Comparison of ENCODE assay signal across 16 mouse cellular contexts in genomic region chr2:28527436-28528353, GRCm38 (mm10). TPM values are rescaled to one million over a fixed set of nuclear protein-coding genes. Genes with fewer than 3 reads are reported as not detected.
DNase-seq lines count a peak whose midpoint lies in the region; ATAC-seq and TF ChIP-seq lines count a peak whose summit lies in the region.
"Had no signal": no experiment of that assay in that cellular context is flagged by ENCODE, and none has a peak within 500 bp of the region (broad histone marks: within the 10 kb centered on the region; RNA-seq: fewer than 3 reads in every experiment).

No protein-coding gene starts in this region.

- H3K27me3 ChIP-seq in hindbrain, embryonic 12.5 days, result no peaks in the 10 kb centered on the region
- H3K27me3 ChIP-seq in hindbrain, embryonic 11.5 days (ENCODE audit: control insufficient read depth, insufficient read depth, low read length), result no peaks in the 10 kb centered on the region
- no peaks in the 10 kb centered on the region for H3K27me3 ChIP-seq in cerebellum, adult 2 months (ENCODE audit: control insufficient read depth, insufficient read depth, low read length)
- H3K27me3 ChIP-seq in embryonic facial prominence, embryonic 13.5 days, result no peaks in the 10 kb centered on the region
- no peaks in the 10 kb centered on the region for H3K27me3 ChIP-seq in myocyte (ENCODE audit: control insufficient read depth, insufficient read depth, insufficient read length)

- no peak for DNase-seq in hindbrain, embryonic 11.5 days (ENCODE audit: low spot score)
- DNase-seq in cerebellum, adult 2 months, result peak; percentile 41 to 55
- no peak for DNase-seq in heart, adult 9 months (ENCODE audit: low spot score in 2 of 2)
- DNase-seq in left cerebral cortex, adult 8-10 months (ENCODE audit: low spot score in 2 of 2), result no peak
- DNase-seq: liver, postnatal 0 days; thymus, adult 2 months had no signal

- 0 out of 2 replicates have a peak overlapping the region, but pooled peaks have one; percentile 8 for H3K9ac ChIP-seq in hindbrain, embryonic 12.5 days
- H3K9ac ChIP-seq in hindbrain, embryonic 11.5 days (ENCODE audit: low read depth, low read length), result no peak overlapping the region
- peak overlapping the region; percentile 27; the same call in 1 of the 2 replicates for H3K9ac ChIP-seq in embryonic facial prominence, embryonic 13.5 days
- H3K9ac ChIP-seq: liver, postnatal 0 days had no signal

- no peak overlapping the region; the same call in 1 of the 2 replicates for H3K4me3 ChIP-seq in hindbrain, embryonic 12.5 days
- no peak overlapping the region for H3K4me3 ChIP-seq in hindbrain, embryonic 11.5 days (ENCODE audit: low read depth, low read length)
- no peak overlapping the region for H3K4me3 ChIP-seq in cerebellum, adult 2 months (replicated peaks; ENCODE audit: insufficient read depth, low read depth, low read length)
- H3K4me3 ChIP-seq in embryonic facial prominence, embryonic 13.5 days, result no peak overlapping the region
- H3K4me3 ChIP-seq in myocyte, result no peak overlapping the region

- no peaks in the 10 kb centered on the region for H3K36me3 ChIP-seq in hindbrain, embryonic 12.5 days
- H3K36me3 ChIP-seq in hindbrain, embryonic 11.5 days (ENCODE audit: control insufficient read depth, insufficient read depth, low read length), result no peaks in the 10 kb centered on the region
- H3K36me3 ChIP-seq in embryonic facial prominence, embryonic 13.5 days, result 0 out of 2 replicates have a peak, but pooled peaks cover under 1% of the 10 kb centered on the region
- no peaks in the 10 kb centered on the region for H3K36me3 ChIP-seq in myocyte (ENCODE audit: control insufficient read depth, insufficient read depth)

- no peak for ATAC-seq in hindbrain, embryonic 12.5 days (ENCODE audit: low FRiP score)
- ATAC-seq in hindbrain, embryonic 11.5 days (ENCODE audit: low FRiP score), result no peak
- no peak for ATAC-seq in embryonic facial prominence, embryonic 13.5 days (ENCODE audit: insufficient number of reproducible peaks, insufficient read depth, low FRiP score, low TSS enrichment, low read depth)
- ATAC-seq: inflammation-experienced regulatory T-cells, adult 6 months; liver, postnatal 0 days had no signal

- H3K9me3 ChIP-seq in hindbrain, embryonic 12.5 days (replicated peaks), result no peaks in the 10 kb centered on the region
- no peaks in the 10 kb centered on the region for H3K9me3 ChIP-seq in hindbrain, embryonic 11.5 days (ENCODE audit: control insufficient read depth, low read length)
- H3K9me3 ChIP-seq in embryonic facial prominence, embryonic 13.5 days, result no peaks in the 10 kb centered on the region

- no peak for TF ChIP-seq POLR2A in cerebellum, adult 2 months (IDR thresholded peaks at IDR 0.05; ENCODE audit: borderline replicate concordance, insufficient read depth, low read length)
- TF ChIP-seq POLR2A in myocyte (IDR thresholded peaks at IDR 0.05; ENCODE audit: insufficient read length, low read depth), result no peak

- no peaks in the 10 kb centered on the region for H3K79me2 ChIP-seq in myocyte (ENCODE audit: control insufficient read depth, insufficient read depth)

- H3K27ac ChIP-seq in hindbrain, embryonic 12.5 days, result no peak overlapping the region
- no peak overlapping the region for H3K27ac ChIP-seq in hindbrain, embryonic 11.5 days (ENCODE audit: low read depth, low read length)
- no peak overlapping the region; the same call in 1 of the 2 replicates for H3K27ac ChIP-seq in cerebellum, adult 2 months (ENCODE audit: insufficient read depth, low read length)
- H3K27ac ChIP-seq in embryonic facial prominence, embryonic 13.5 days, result peak overlapping the region; percentile 9; the same call in 1 of the 2 replicates

- 87% methylated on average over 20 of the region's 20 CpGs for WGBS in hindbrain, embryonic 12.5 days
- WGBS in hindbrain, embryonic 11.5 days, result 90% methylated on average over 20 of the region's 20 CpGs
- WGBS in cerebellum, adult 2 months, result 45% methylated on average over 20 of the region's 20 CpGs
- 81% methylated on average over 20 of the region's 20 CpGs for WGBS in embryonic facial prominence, embryonic 13.5 days

- TF ChIP-seq CTCF in cerebellum, adult 2 months (IDR thresholded peaks at IDR 0.05; ENCODE audit: borderline replicate concordance, insufficient read depth, low read depth, low read length), result no peak

- no peak overlapping the region for H3ac ChIP-seq in myocyte (ENCODE audit: control insufficient read depth, insufficient read length)

- H3K4me2 ChIP-seq in hindbrain, embryonic 12.5 days (replicated peaks), result no peak overlapping the region
- H3K4me2 ChIP-seq in hindbrain, embryonic 11.5 days (replicated peaks; ENCODE audit: low read depth, low read length), result no peak overlapping the region
- H3K4me2 ChIP-seq in embryonic facial prominence, embryonic 13.5 days, result no peak overlapping the region
- H3K4me2 ChIP-seq in myocyte (ENCODE audit: low read depth), result peak overlapping the region; percentile 26

- peaks cover 90% of the 10 kb centered on the region for H3K4me1 ChIP-seq in hindbrain, embryonic 12.5 days
- H3K4me1 ChIP-seq in hindbrain, embryonic 11.5 days (replicated peaks; ENCODE audit: control insufficient read depth, insufficient read depth, low read length), result peaks cover 23% of the 10 kb centered on the region
- H3K4me1 ChIP-seq in cerebellum, adult 2 months (ENCODE audit: control insufficient read depth, insufficient read depth, low read length), result peaks cover 79% of the 10 kb centered on the region
- peaks cover 93% of the 10 kb centered on the region for H3K4me1 ChIP-seq in embryonic facial prominence, embryonic 13.5 days

TF ChIP-seq in myocyte, 11 proteins besides CTCF, POLR2A, EP300 and RAD21:
- no peak for TF ChIP-seq TCF12 (IDR thresholded peaks at IDR 0.05; ENCODE audit: insufficient read depth, poor library complexity, severe bottlenecking)
- TF ChIP-seq MYOD1 (IDR thresholded peaks at IDR 0.05; ENCODE audit: control insufficient read depth in 1 of 3, insufficient read length in 2 of 3, low read depth in 2 of 3), result peak in 2 of 3 experiments; percentile 93 to 99
- no peak for TF ChIP-seq REST (IDR thresholded peaks at IDR 0.05; ENCODE audit: insufficient read depth, insufficient read length)
- TF ChIP-seq CEBPB (IDR thresholded peaks at IDR 0.05; ENCODE audit: insufficient read depth, poor library complexity, severe bottlenecking), result no peak
- no peak for TF ChIP-seq MAX (IDR thresholded peaks at IDR 0.05; ENCODE audit: low read depth)
- peak; percentile 55 for TF ChIP-seq TCF3 (IDR thresholded peaks at IDR 0.05; ENCODE audit: insufficient read length, low read depth)
- no peak for TF ChIP-seq POLR2AphosphoS2 (IDR thresholded peaks at IDR 0.05; ENCODE audit: insufficient read length, low read depth)
- TF ChIP-seq SRF (IDR thresholded peaks at IDR 0.05; ENCODE audit: control insufficient read depth, insufficient read length, low read depth), result no peak
- TF ChIP-seq E2F4 (IDR thresholded peaks at IDR 0.05; ENCODE audit: insufficient read depth), result no peak
- no peak for TF ChIP-seq USF1 (IDR thresholded peaks at IDR 0.05; ENCODE audit: low read depth)
- TF ChIP-seq MYOG (IDR thresholded peaks at IDR 0.05; ENCODE audit: control insufficient read depth in 1 of 3, insufficient read depth in 1 of 3, insufficient read length in 2 of 3, low read depth in 2 of 3), result peak; percentile 5 to 95 (median 88)
TF ChIP-seq in myocyte: peak in this region for 3.

RNA-seq across cellular contexts. Expression of gene Ralgds, which starts 14.8 kb away (rescaled TPM):
- polyA plus RNA-seq in hindbrain, embryonic 12.5 days (2016; fragmentation: Nextera tagmentation; extraction: Ambion mirVana), result 96.7 and 108 TPM in 2 replicates
- 55.9 and 63.0 TPM in 2 replicates for polyA plus RNA-seq in hindbrain, embryonic 11.5 days (2014; fragmentation: Nextera tagmentation; extraction: Ambion mirVana)
- 133 and 151 TPM in 2 replicates for polyA plus RNA-seq in cerebellum, adult 2 months (2012; rRNA removed)
- polyA plus RNA-seq in embryonic facial prominence, embryonic 13.5 days (2015; fragmentation: Nextera tagmentation; extraction: Ambion mirVana), result 56.9 and 61.3 TPM in 2 replicates
- polyA plus RNA-seq in myocyte (2012; fragmentation: generic; extraction: Trizol), result 24.2 TPM
- total RNA-seq in left cerebral cortex, adult 8-10 months (2022), result 100 to 1,000 TPM in 1 of 4 experiments, 10 to 100 TPM in 3; 89.1 to 103 (median 96.7) TPM

RNA-seq across cellular contexts. Expression of gene Gm10134, which starts 21.8 kb away (rescaled TPM):
- polyA plus RNA-seq in hindbrain, embryonic 12.5 days (2016; fragmentation: Nextera tagmentation; extraction: Ambion mirVana), result 1.8 and 2.8 TPM in 2 replicates
- polyA plus RNA-seq in hindbrain, embryonic 11.5 days (2014; fragmentation: Nextera tagmentation; extraction: Ambion mirVana), result 0.73 TPM in 1 of 2 replicates, not detected in the other
- polyA plus RNA-seq in cerebellum, adult 2 months (2012; rRNA removed), result 0.48 TPM in 1 of 2 replicates, not detected in the other
- 1.4 TPM in 1 of 2 replicates, not detected in the other for polyA plus RNA-seq in embryonic facial prominence, embryonic 13.5 days (2015; fragmentation: Nextera tagmentation; extraction: Ambion mirVana)
- not detected for polyA plus RNA-seq in myocyte (2012; fragmentation: generic; extraction: Trizol)
- 1 to 10 TPM in 2 of 4 experiments, not detected in 2; 1.7 to 3.6 TPM for total RNA-seq in left cerebral cortex, adult 8-10 months (2022)
- total RNA-seq: neutrophil, adult 5-6 weeks had no signal
- polyA plus RNA-seq: inflammation-experienced regulatory T-cells, adult 6 months; limb, embryonic 11.5 days had no signal

RNA-seq across cellular contexts. Expression of gene Gbgt1, which starts 31.0 kb away (rescaled TPM):
- polyA plus RNA-seq in hindbrain, embryonic 12.5 days (2016; fragmentation: Nextera tagmentation; extraction: Ambion mirVana), result 0.67 and 0.72 TPM in 2 replicates
- polyA plus RNA-seq in hindbrain, embryonic 11.5 days (2014; fragmentation: Nextera tagmentation; extraction: Ambion mirVana), result 0.38 and 1.1 TPM in 2 replicates
- 1.1 and 1.5 TPM in 2 replicates for polyA plus RNA-seq in cerebellum, adult 2 months (2012; rRNA removed)
- polyA plus RNA-seq in embryonic facial prominence, embryonic 13.5 days (2015; fragmentation: Nextera tagmentation; extraction: Ambion mirVana), result 0.35 and 0.58 TPM in 2 replicates
- polyA plus RNA-seq in myocyte (2012; fragmentation: generic; extraction: Trizol), result not detected
- 1 to 10 TPM; 2.9 to 4.4 (median 3.5) TPM for total RNA-seq in left cerebral cortex, adult 8-10 months (2022)
- total RNA-seq: neutrophil, adult 5-6 weeks had no signal
- polyA plus RNA-seq: heart, embryonic 14.5 days; inflammation-experienced regulatory T-cells, adult 6 months; limb, embryonic 11.5 days had no signal

RNA-seq across cellular contexts. Expression of gene Cel, which starts 35.5 kb away (rescaled TPM):
- not detected in 2 replicates for polyA plus RNA-seq in hindbrain, embryonic 12.5 days (2016; fragmentation: Nextera tagmentation; extraction: Ambion mirVana)
- polyA plus RNA-seq in hindbrain, embryonic 11.5 days (2014; fragmentation: Nextera tagmentation; extraction: Ambion mirVana), result not detected in 2 replicates
- 0.10 TPM in 2 replicates for polyA plus RNA-seq in cerebellum, adult 2 months (2012; rRNA removed)
- polyA plus RNA-seq in embryonic facial prominence, embryonic 13.5 days (2015; fragmentation: Nextera tagmentation; extraction: Ambion mirVana), result 0.17 TPM in 1 of 2 replicates, not detected in the other
- polyA plus RNA-seq in myocyte (2012; fragmentation: generic; extraction: Trizol), result not detected
- not detected for total RNA-seq in left cerebral cortex, adult 8-10 months (2022)
- total RNA-seq: gastrocnemius, adult 8-10 months; layer of hippocampus, postnatal 10 days; neutrophil, adult 5-6 weeks had no signal
- polyA plus RNA-seq: heart, embryonic 14.5 days; inflammation-experienced regulatory T-cells, adult 6 months; kidney, embryonic 16.5 days; limb, embryonic 11.5 days; liver, postnatal 0 days had no signal

RNA-seq across cellular contexts. Expression of gene Gtf3c5, which starts 55.9 kb away (rescaled TPM):
- 50.0 and 50.5 TPM in 2 replicates for polyA plus RNA-seq in hindbrain, embryonic 12.5 days (2016; fragmentation: Nextera tagmentation; extraction: Ambion mirVana)
- polyA plus RNA-seq in hindbrain, embryonic 11.5 days (2014; fragmentation: Nextera tagmentation; extraction: Ambion mirVana), result 38.1 and 38.2 TPM in 2 replicates
- polyA plus RNA-seq in cerebellum, adult 2 months (2012; rRNA removed), result 32.4 and 32.6 TPM in 2 replicates
- polyA plus RNA-seq in embryonic facial prominence, embryonic 13.5 days (2015; fragmentation: Nextera tagmentation; extraction: Ambion mirVana), result 50.4 and 51.6 TPM in 2 replicates
- 24.4 TPM for polyA plus RNA-seq in myocyte (2012; fragmentation: generic; extraction: Trizol)
- 10 to 100 TPM; 18.0 to 19.4 (median 19.2) TPM for total RNA-seq in left cerebral cortex, adult 8-10 months (2022)

Comparison
In these comparisons a context has a peak if more than half of its experiments do, and no peak if none do; other contexts are left out.
1. DNase-seq: peak in cerebellum, adult 2 months (2 of 2); none in hindbrain, embryonic 11.5 days (single experiment), heart, adult 9 months (0 of 2) and left cerebral cortex, adult 8-10 months (0 of 2).